ENCODE assay signal across 9 mouse cellular contexts in genomic region chr12:103355746-103356414, GRCm38 (mm10). TPM values are rescaled to one million over a fixed set of nuclear protein-coding genes. Genes with fewer than 3 reads are reported as not detected.
DNase-seq lines count a peak whose midpoint lies in the region; ATAC-seq lines count a peak whose summit lies in the region.
"Had no signal": no experiment of that assay in that cellular context is flagged by ENCODE, and none has a peak within 500 bp of the region (broad histone marks: within the 10 kb centered on the region; RNA-seq: fewer than 3 reads in every experiment).

Gene Asb2, minus strand, starts transcription at chr12:103356001.

- H3K9me3 ChIP-seq in heart, embryonic 10.5 days: no peaks in the 10 kb centered on the region
- H3K9me3 ChIP-seq in forebrain, embryonic 15.5 days: no peaks in the 10 kb centered on the region
- no peaks in the 10 kb centered on the region for H3K9me3 ChIP-seq in forebrain, embryonic 13.5 days (replicated peaks)

- H3K27me3 ChIP-seq in heart, embryonic 10.5 days (ENCODE audit: insufficient read depth, poor library complexity, severe bottlenecking): no peaks in the 10 kb centered on the region
- no peaks in the 10 kb centered on the region for H3K27me3 ChIP-seq in forebrain, embryonic 15.5 days
- no peaks in the 10 kb centered on the region for H3K27me3 ChIP-seq in forebrain, embryonic 13.5 days

- H3K4me2 ChIP-seq in forebrain, embryonic 15.5 days (replicated peaks): no peak within 1 kb of the TSS
- no peak within 1 kb of the TSS for H3K4me2 ChIP-seq in forebrain, embryonic 13.5 days

- H3K27ac ChIP-seq in heart, embryonic 10.5 days: peak within 1 kb of the TSS; percentile 84
- H3K27ac ChIP-seq in forebrain, embryonic 15.5 days (replicated peaks): no peak within 1 kb of the TSS
- no peak within 1 kb of the TSS for H3K27ac ChIP-seq in forebrain, embryonic 13.5 days
- H3K27ac ChIP-seq: left cerebral cortex, adult 2 months had no signal

- H3K36me3 ChIP-seq in heart, embryonic 10.5 days: 0 out of 2 replicates have a peak, but pooled peaks cover under 1% of the 10 kb centered on the region
- no peaks in the 10 kb centered on the region for H3K36me3 ChIP-seq in forebrain, embryonic 15.5 days
- H3K36me3 ChIP-seq in forebrain, embryonic 13.5 days (ENCODE audit: poor library complexity, severe bottlenecking): no peaks in the 10 kb centered on the region

- 58% methylated on average over 14 of the region's 14 CpGs for WGBS in heart, embryonic 10.5 days
- WGBS in large intestine, adult 2 months: 44% methylated on average over 14 of the region's 14 CpGs
- WGBS in forebrain, embryonic 15.5 days: 76% methylated on average over 14 of the region's 14 CpGs
- WGBS in forebrain, embryonic 13.5 days: 80% methylated on average over 14 of the region's 14 CpGs

- peak within 1 kb of the TSS; percentile 40 for H3K4me3 ChIP-seq in heart, embryonic 10.5 days
- no peak within 1 kb of the TSS for H3K4me3 ChIP-seq in forebrain, embryonic 15.5 days
- no peak within 1 kb of the TSS for H3K4me3 ChIP-seq in forebrain, embryonic 13.5 days
- H3K4me3 ChIP-seq: left cerebral cortex, adult 2 months had no signal

- peak; percentile 25 for DNase-seq in urinary bladder, postnatal 14 days (ENCODE audit: low spot score)
- DNase-seq in urinary bladder, adult 18-20 months (ENCODE audit: low spot score in 2 of 2): no peak
- peak; percentile 82 for DNase-seq in heart, embryonic 10.5 days (ENCODE audit: low spot score)
- DNase-seq in large intestine, adult 2 months (ENCODE audit: low read depth, low spot score): no peak
- DNase-seq in MN1 (ENCODE audit: low spot score): no peak
- DNase-seq: thymus, adult 18-20 months had no signal

- ATAC-seq in forebrain, embryonic 15.5 days (replicated peaks): no peak
- ATAC-seq in forebrain, embryonic 13.5 days: no peak

- peaks cover 53% of the 10 kb centered on the region for H3K4me1 ChIP-seq in heart, embryonic 10.5 days
- 0 out of 2 replicates have a peak, but pooled peaks cover 3% of the 10 kb centered on the region for H3K4me1 ChIP-seq in forebrain, embryonic 15.5 days
- peaks cover 7% of the 10 kb centered on the region; the same call in 1 of the 2 replicates for H3K4me1 ChIP-seq in forebrain, embryonic 13.5 days

- no peak within 1 kb of the TSS for H3K9ac ChIP-seq in forebrain, embryonic 15.5 days (replicated peaks)
- H3K9ac ChIP-seq in forebrain, embryonic 13.5 days: no peak within 1 kb of the TSS

RNA-seq across cellular contexts. Expression of gene Asb2, which starts in this region (rescaled TPM):
- polyA plus RNA-seq in heart, embryonic 10.5 days (2016; fragmentation: Nextera tagmentation; extraction: Ambion mirVana): 152 and 312 TPM in 2 replicates
- 48.6 and 57.7 TPM in 2 replicates for polyA plus RNA-seq in large intestine, adult 2 months (2012; rRNA removed)
- polyA plus RNA-seq in forebrain, embryonic 15.5 days (2015; fragmentation: Nextera tagmentation; extraction: Ambion mirVana): 0.55 and 0.74 TPM in 2 replicates
- polyA plus RNA-seq in forebrain, embryonic 13.5 days (2015; fragmentation: Nextera tagmentation; extraction: Ambion mirVana): 0.40 and 0.60 TPM in 2 replicates

Comparison
In these comparisons a context has a peak if more than half of its experiments do, and no peak if none do; other contexts are left out.
1. RNA of gene Asb2 (polyA plus RNA-seq): 152 to 312 TPM in heart, embryonic 10.5 days and 48.6 to 57.7 TPM in large intestine, adult 2 months; 0.55 to 0.74 TPM in forebrain, embryonic 15.5 days and 0.40 to 0.60 TPM in forebrain, embryonic 13.5 days; every median in the first group is over 10 times any median in the second.
2. DNase-seq: peak in urinary bladder, postnatal 14 days (single experiment) and heart, embryonic 10.5 days (single experiment); none in urinary bladder, adult 18-20 months (0 of 2), large intestine, adult 2 months (single experiment) and MN1 (single experiment).